Mouse (Mus musculus) cortical plate, adult 2 months (tissue): ENCODE data around the gene Gxylt2. TPM values are rescaled to one million over a fixed set of nuclear protein-coding genes. Genes with fewer than 3 reads are reported as not detected.
A peak's percentile ranks its signal among the peaks of the same experiment; 100 is the strongest.

Source experiments
- H3K27ac ChIP-seq: fragments of 200-500 bp; 2 replicates; pipeline ENCODE4 v1.5.1; 2012; ENCODE audit warnings: low read length, control low read depth, inconsistent platforms; ENCODE audit not compliant: insufficient read depth
- H3K4me1 ChIP-seq: fragments of 200-500 bp; 2 replicates; pipeline ENCODE4 v1.6.1; 2011; ENCODE audit warnings: low read length; ENCODE audit not compliant: control insufficient read depth, insufficient read depth
- H3K4me3 ChIP-seq: fragments of 200-500 bp; 2 replicates; pipeline ENCODE4 v1.5.1; 2011; ENCODE audit warnings: mild to moderate bottlenecking, low read length, control low read depth; ENCODE audit not compliant: insufficient read depth
- CTCF ChIP-seq: fragments of 200-500 bp; IDR thresholded peaks from 2 replicates; pipeline ENCODE4 v1.5.1; 2011; ENCODE audit warnings: mild to moderate bottlenecking, control low read depth, low read length; ENCODE audit not compliant: insufficient read depth; ENCODE audit errors: extremely low read depth
- POLR2A ChIP-seq: fragments of 200-500 bp; IDR thresholded peaks from 2 replicates; pipeline ENCODE4 v1.6.1; 2011; ENCODE audit warnings: mild to moderate bottlenecking, low read length, control low read depth; ENCODE audit not compliant: insufficient read depth; ENCODE audit errors: extremely low read depth
- polyA plus RNA-seq: library from polyadenylated mRNA; depleted of rRNA; stranded (reverse); fragments of >200 nt; gene quantifications from 2 replicates; pipeline ENCODE4 v1.2.3, GENCODE M21; 2012

Gxylt2 gene
- polyA plus RNA-seq, 1 experiment = 0.77 TPM

GRCm38 (mm10) chr6:100678636-100679035, 25.9 kb upstream of the Gxylt2 start:
- TF ChIP-seq POLR2A (no peak), CTCF (no peak)

DNA sequence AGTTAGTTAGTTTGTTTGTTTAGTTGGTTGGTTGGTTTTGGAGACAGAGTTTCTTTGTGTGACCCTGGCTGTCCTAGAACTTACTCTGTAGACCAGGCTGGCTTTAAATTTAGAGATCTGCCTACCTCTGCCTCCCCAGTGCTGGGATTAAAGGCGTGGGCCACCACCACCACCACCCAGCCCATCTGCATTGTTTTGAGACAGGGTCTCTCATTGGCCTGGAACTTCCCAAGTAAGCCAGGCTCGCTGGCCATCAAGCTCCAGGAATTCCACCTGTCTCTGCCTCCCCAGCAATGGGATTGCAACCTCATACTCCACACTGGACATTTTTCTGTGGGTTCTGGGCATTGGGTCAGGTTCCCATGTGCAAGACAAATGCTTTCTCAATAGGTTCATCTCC, 18.2 kb upstream of the Gxylt2 start:
- no peak overlapping the region for H3K27ac ChIP-seq
- no peak overlapping the region for H3K4me3 ChIP-seq
- H3K4me1 ChIP-seq = no peaks in the 10 kb centered on the region
- TF ChIP-seq POLR2A (no peak), CTCF (no peak)

More at GRCm38 (mm10) chr6:100678636-100679035, 25.9 kb upstream of the Gxylt2 start:
- no peak overlapping the region for H3K27ac ChIP-seq
- no peak overlapping the region for H3K4me3 ChIP-seq
- H3K4me1 ChIP-seq = no peaks in the 10 kb centered on the region

DNA sequence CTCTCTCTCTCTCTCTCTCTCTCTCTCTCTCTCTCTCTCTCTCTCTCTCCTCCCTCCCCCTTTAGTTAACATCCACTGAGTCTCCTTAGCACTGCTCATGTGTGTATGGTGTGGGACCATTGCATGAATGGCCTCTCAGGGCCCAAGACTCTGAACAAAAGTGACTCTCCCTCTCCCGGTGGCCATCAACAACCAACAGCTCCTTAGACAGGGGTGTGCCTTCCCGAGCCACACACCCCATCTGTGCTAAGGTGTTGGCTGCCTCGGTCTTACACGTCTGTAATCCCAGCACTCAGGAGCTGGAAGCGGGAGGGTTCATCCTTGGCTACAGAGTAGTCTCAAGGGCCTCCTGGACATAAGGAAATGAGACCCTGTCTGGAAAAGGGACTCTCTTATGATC, 4.5 kb upstream of the Gxylt2 start:
- TF ChIP-seq CTCF (no peak), POLR2A (no peak)
- Histone ChIP-seq H3K4me3 (no peak overlapping the region), H3K27ac (no peak overlapping the region), H3K4me1 (0 out of 2 replicates have a peak, but pooled peaks cover 2% of the 10 kb centered on the region)

DNA sequence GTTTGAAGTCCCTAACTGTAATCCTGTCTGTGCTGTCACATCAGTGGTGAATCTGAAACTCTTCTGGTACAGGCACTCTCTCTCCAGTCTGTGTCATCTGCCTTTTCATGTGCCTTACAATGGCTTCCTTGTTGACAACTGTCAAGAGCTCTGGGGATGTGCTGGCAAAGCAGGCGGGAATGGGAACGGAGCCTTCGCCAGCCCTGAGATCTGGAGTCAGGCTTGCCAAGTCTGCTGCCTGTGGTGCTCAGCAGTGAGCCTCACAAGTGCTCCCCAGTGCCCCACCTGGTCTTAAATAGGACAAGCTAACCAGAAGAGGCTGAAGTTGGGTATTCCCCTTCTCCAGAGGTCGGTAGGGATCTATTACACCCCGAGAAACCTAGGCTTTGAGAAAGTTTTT, 3.8 kb upstream of the Gxylt2 start:
- Histone ChIP-seq H3K27ac (no peak overlapping the region), H3K4me1 (0 out of 2 replicates have a peak, but pooled peaks cover 2% of the 10 kb centered on the region), H3K4me3 (no peak overlapping the region)
- TF ChIP-seq POLR2A = no peak
- TF ChIP-seq CTCF = no peak

- Histone ChIP-seq H3K27ac (no peak overlapping the region), H3K4me3 (peak overlapping the region; percentile 37), H3K4me1 (0 out of 2 replicates have a peak, but pooled peaks cover 2% of the 10 kb centered on the region)
- TF ChIP-seq CTCF (no peak), POLR2A (no peak)
Observed at GRCm38 (mm10) chr6:100704197-100704573, 349 bp upstream of the Gxylt2 start.

GRCm38 (mm10) chr6:100705366-100705811, 855 bp downstream of the Gxylt2 start:
- 0 out of 2 replicates have a peak, but pooled peaks cover 2% of the 10 kb centered on the region for H3K4me1 ChIP-seq
- TF ChIP-seq CTCF (no peak), POLR2A (no peak)
- no peak overlapping the region for H3K27ac ChIP-seq
- peak overlapping the region; percentile 37 for H3K4me3 ChIP-seq

DNA sequence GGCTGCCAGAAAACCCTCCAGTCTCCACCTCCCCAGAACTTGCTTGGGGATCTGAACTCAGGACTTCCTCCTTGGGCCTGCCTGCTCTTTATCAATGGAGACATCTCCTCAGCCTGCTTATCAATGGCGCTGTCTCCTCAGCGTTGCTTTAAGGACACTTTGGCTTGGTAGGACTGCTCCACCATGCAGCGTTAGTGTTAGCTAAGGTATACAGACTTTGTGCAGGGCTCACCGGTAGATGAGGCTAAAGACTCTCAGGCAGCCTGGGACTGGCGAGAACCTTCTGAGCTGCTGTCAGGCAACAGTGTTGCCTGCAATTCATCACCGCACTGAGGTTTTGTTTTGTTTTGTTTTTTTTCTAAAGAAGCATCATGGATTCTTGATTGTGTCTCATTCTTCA, 2.3 kb downstream of the Gxylt2 start:
- no peak for TF ChIP-seq POLR2A
- TF ChIP-seq CTCF = no peak
- 0 out of 2 replicates have a peak, but pooled peaks cover 2% of the 10 kb centered on the region for H3K4me1 ChIP-seq
- H3K27ac ChIP-seq = no peak overlapping the region
- no peak overlapping the region for H3K4me3 ChIP-seq

DNA sequence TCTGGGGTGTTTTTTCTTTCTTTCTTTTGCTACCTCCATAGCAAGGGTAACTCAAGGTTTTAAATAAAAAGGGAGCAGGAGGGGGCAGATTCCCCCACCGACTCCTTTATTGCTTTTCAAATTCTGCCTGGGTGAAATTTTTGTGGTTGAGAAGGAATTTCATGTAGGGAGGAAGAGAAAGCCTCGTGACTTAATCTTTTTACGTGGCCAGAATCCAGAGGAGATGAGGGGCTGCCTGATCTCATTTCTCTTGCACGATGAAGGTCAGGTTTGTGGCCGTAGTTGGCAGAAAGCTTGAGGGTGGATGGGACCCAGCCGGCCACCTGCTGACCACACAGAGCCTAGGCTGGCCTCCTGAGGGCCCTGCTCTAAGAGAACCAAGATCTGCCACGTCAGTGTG, 3.0 kb downstream of the Gxylt2 start:
- TF ChIP-seq CTCF = no peak
- TF ChIP-seq POLR2A = no peak
- H3K4me1 ChIP-seq = 0 out of 2 replicates have a peak, but pooled peaks cover 2% of the 10 kb centered on the region
- H3K4me3 ChIP-seq = no peak overlapping the region
- no peak overlapping the region for H3K27ac ChIP-seq

- H3K4me1 ChIP-seq = 0 out of 2 replicates have a peak, but pooled peaks cover 2% of the 10 kb centered on the region
- TF ChIP-seq POLR2A (no peak), CTCF (no peak)
- no peak overlapping the region for H3K27ac ChIP-seq
- H3K4me3 ChIP-seq = no peak overlapping the region
Observed at GRCm38 (mm10) chr6:100708248-100708647, 3.7 kb downstream of the Gxylt2 start.

DNA sequence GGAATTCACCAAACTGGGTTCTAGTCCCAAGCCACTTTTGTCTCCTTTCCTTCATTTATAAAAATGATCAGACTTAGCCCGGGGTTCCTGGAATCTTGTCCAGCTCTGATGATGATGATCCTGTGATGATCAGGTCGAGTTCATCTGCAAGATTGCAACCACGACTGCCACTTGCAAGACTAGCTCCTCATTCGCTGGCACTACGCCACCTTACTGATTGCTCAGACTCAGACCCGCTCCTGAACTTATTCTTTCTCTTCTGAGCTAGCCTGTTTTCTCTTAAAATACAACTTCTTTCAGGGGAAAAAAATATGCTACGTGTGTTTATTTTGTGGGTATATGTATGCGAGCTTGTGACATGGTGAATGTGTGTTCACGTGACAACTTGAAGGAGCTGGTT, 4.5 kb downstream of the Gxylt2 start:
- 0 out of 2 replicates have a peak, but pooled peaks cover 2% of the 10 kb centered on the region for H3K4me1 ChIP-seq
- H3K4me3 ChIP-seq = no peak overlapping the region
- TF ChIP-seq CTCF (no peak), POLR2A (no peak)
- H3K27ac ChIP-seq = no peak overlapping the region
